Mouse (Mus musculus): ENCODE measurements around the gene Adarb2.

DNA sequence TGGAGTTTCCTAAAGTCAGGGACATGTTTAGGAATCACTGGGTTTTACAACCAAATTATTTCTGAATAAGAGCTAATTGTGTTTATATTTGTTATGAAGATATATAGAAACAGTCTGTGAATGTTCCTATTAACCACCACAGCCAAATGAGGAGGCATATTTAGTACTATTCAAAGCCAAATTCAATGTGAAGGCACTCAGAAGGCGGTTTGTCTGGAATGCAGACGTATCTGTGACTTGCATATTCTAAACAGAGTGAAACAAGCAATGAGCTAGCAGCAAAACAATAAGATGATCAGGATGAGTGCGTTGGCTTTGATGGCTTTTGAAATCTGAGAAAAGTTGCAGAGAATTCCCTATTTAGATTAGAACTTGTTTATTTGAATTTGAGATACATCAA is 387.8 kb downstream of the Adarb2 start:
- TF ChIP-seq E2F4 (IDR thresholded peaks at IDR 0.05; ENCODE audit: insufficient replicate concordance, low read depth, low read length) = no peak
- TF ChIP-seq ZKSCAN1 (IDR thresholded peaks at IDR 0.05; ENCODE audit: borderline replicate concordance, low read depth, low read length) = no peak
- TF ChIP-seq SIN3A (IDR thresholded peaks at IDR 0.05; ENCODE audit: low read length) = no peak
- no peak for TF ChIP-seq EP300 (IDR thresholded peaks at IDR 0.05; ENCODE audit: low read length)
